Mouse (Mus musculus) bone marrow, adult 2 months (tissue): ENCODE results near the gene Psen1. TPM values are rescaled to one million over a fixed set of nuclear protein-coding genes. Genes with fewer than 3 reads are reported as not detected.

Experiments used
- H3K27ac ChIP-seq: fragments of 200-500 bp; 2 replicates; pipeline ENCODE4 v1.5.1; 2012; ENCODE audit warnings: low read depth, mild to moderate bottlenecking, control low read depth, inconsistent platforms, low read length; ENCODE audit not compliant: control insufficient read depth, poor library complexity, insufficient read depth
- H3K4me1 ChIP-seq: fragments of 200-500 bp; 2 replicates; pipeline ENCODE4 v1.6.1; 2011; ENCODE audit warnings: low read length; ENCODE audit not compliant: control insufficient read depth, insufficient read depth
- H3K4me3 ChIP-seq: fragments of 200-500 bp; replicated peaks from 2 replicates; pipeline ENCODE3; 2011; ENCODE audit warnings: mild to moderate bottlenecking, low read depth, low read length, control low read depth; ENCODE audit not compliant: control insufficient read depth
- CTCF ChIP-seq: fragments of 200-500 bp; IDR thresholded peaks from 2 replicates; pipeline ENCODE4 v1.5.1; 2011; ENCODE audit warnings: low read length, control low read depth; ENCODE audit not compliant: control insufficient read depth, insufficient read depth
- POLR2A ChIP-seq: fragments of 200-500 bp; IDR thresholded peaks from 2 replicates; pipeline ENCODE4 v1.6.1; 2011; ENCODE audit warnings: low read depth, mild to moderate bottlenecking, control low read depth, low read length, borderline replicate concordance; ENCODE audit not compliant: control insufficient read depth
- WGBS: fragments of 180-500 bp; shearing (Covaris S2); methylation state at CpG from one replicate; pipeline ENCODE4 v1.1.7; 2018; 5-methylcytosine and 5-hydroxymethylcytosine counted together
- polyA plus RNA-seq: library from polyadenylated mRNA; stranded (reverse); fragments of >200 nt; gene quantifications from 2 replicates; pipeline ENCODE4 v1.2.4, GENCODE M21; 2011; ENCODE audit warnings: low replicate concordance; ENCODE audit not compliant: missing spikeins, insufficient read depth, insufficient read length

Psen1 gene
- polyA plus RNA-seq, result 15.1 and 40.3 TPM in 2 replicates

DNA sequence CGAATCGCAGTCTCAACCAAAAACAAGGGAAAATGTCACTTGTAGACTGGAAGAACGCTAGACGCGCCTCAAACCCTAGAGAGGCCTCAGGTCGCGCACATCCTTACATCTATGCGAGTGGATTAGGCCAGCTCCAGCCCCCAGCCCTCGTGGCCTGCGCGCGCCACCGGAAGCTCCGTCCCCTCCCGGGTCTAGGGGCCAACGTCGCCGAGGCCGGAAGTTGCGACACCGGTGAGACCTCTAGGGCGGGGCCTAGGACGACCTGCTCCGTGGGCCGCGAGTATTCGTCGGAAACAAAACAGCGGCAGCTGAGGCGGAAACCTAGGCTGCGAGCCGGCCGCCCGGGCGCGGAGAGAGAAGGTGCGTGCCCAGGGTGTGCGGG, at the start of gene Psen1:
TSS of gene Psen1 (plus strand) at position 219 of the 382 bp plus-strand sequence.
- Histone ChIP-seq H3K27ac (peak within 1 kb of the TSS; percentile 94), H3K4me1 (no peaks in the 10 kb centered on the region; the same call in none of the 2 replicates), H3K4me3 (peak within 1 kb of the TSS; percentile 88)
- WGBS, result under 1% methylated on average over 38 of the region's 38 CpGs
- peak; percentile 90; the same call in 1 of the 2 replicates for TF ChIP-seq POLR2A
- no peak for TF ChIP-seq CTCF

GRCm38 (mm10) chr12:83641233-83641632, 46.7 kb upstream of the Psen1 start:
- Histone ChIP-seq H3K27ac (no peak overlapping the region), H3K4me1 (no peaks in the 10 kb centered on the region), H3K4me3 (no peak overlapping the region)
- 88% methylated on average over 2 of the region's 2 CpGs for WGBS
- TF ChIP-seq POLR2A, result no peak
- TF ChIP-seq CTCF, result no peak

GRCm38 (mm10) chr12:83643116-83643515, 44.8 kb upstream of the Psen1 start:
- TF ChIP-seq CTCF, result no peak
- TF ChIP-seq POLR2A, result no peak
- Histone ChIP-seq H3K27ac (no peak overlapping the region), H3K4me3 (no peak overlapping the region), H3K4me1 (no peaks in the 10 kb centered on the region)
- WGBS, result 88% methylated on average over 1 of the region's 1 CpGs

GRCm38 (mm10) chr12:83650346-83650745, 37.6 kb upstream of the Psen1 start:
- TF ChIP-seq POLR2A (no peak), CTCF (no peak)
- H3K27ac ChIP-seq, result no peak overlapping the region
- 60% methylated on average over 3 of the region's 3 CpGs for WGBS
- no peaks in the 10 kb centered on the region for H3K4me1 ChIP-seq
- H3K4me3 ChIP-seq, result no peak overlapping the region

DNA sequence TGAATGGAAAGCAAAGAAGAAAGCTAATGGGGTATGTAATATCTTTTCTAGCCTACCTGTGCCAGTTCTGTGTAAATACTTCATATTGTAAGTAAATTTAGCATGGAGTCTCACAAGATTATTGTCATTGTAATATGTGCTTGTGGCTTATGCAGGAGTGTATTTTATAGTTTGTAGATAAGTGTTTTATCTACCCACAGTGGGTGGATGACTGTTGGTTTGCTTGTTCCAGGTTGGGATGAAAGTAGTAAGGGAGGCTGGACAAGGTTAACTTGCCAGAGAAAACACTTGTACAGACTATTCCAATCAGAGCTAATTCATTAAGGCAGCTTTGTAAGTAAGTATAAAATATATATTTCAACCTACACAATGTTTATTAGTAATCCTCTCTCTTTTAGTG, 36.5 kb upstream of the Psen1 start:
- Histone ChIP-seq H3K4me1 (no peaks in the 10 kb centered on the region), H3K4me3 (no peak overlapping the region), H3K27ac (no peak overlapping the region)
- no peak for TF ChIP-seq CTCF
- TF ChIP-seq POLR2A, result no peak

DNA sequence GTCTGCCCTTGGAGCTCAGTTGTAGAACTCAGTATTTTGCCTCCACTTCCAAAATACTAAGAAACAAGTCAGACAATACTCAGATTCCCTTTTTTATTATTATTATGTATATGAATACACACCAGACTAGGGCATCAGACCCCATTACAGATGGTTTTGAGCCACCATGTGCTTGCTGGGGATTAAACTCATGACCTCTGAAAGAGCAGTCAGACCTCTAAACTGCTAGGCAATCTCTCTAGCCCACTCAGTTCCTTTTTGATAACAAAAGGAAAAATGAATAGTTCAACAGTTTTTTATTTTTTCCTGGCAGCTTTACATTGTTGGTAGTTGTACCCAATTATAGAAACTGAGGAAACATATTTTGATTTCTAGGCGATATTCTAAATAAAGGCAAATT, 2.5 kb upstream of the Psen1 start:
- 85% methylated on average over 1 of the region's 1 CpGs for WGBS

GRCm38 (mm10) chr12:83686575-83687350, 1.2 kb upstream of the Psen1 start:
- Histone ChIP-seq H3K4me3 (no peak overlapping the region), H3K4me1 (no peaks in the 10 kb centered on the region; the same call in 1 of the 2 replicates), H3K27ac (no peak overlapping the region)
- WGBS, result 85% methylated on average over 9 of the region's 9 CpGs
- TF ChIP-seq POLR2A (no peak), CTCF (no peak)

More for the DNA sequence above, 2.5 kb upstream of the Psen1 start:
- Histone ChIP-seq H3K27ac (no peak overlapping the region), H3K4me3 (no peak overlapping the region), H3K4me1 (no peaks in the 10 kb centered on the region; the same call in 1 of the 2 replicates)
- TF ChIP-seq POLR2A (no peak), CTCF (no peak)

DNA sequence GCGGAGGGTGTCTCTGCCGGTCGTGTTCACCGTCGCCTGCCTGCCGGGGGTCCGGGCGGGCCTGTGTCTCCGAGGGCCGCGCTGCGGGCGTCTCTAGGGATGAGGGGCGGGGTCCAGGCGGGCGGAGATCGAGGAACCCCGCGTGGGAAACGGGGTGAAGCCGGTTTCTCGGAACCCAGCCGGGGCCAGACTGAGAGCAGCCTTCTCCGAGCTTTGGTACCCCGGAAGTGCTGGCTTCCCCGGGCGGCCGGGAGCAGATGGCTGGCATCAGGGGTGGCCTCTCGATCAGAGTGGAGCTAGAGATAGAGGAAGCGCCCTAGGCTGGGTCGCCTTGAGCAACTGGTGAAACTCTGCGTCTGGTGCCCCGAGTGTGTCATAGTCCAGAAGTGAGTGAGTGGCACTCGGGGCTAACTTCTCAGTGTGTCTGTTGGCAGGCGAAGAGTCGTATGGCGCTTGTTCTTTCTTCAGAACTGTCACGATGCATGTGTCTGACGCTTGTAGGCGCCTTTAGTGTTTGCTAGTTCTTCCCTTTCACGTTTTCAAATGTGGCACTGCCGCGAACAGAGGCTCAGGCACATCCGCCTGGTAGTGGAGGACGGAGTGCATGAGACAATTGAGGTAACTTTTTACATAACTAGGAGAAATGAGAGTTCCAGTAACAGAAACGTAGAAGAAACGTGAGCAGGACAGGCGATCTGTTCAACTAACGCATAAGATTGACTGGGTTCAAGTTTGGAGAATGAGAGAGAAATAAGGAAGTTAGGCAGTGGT, 549 bp downstream of the Psen1 start:
- TF ChIP-seq CTCF, result no peak
- peak overlapping the region; percentile 88 for H3K4me3 ChIP-seq
- peak overlapping the region; percentile 94 for H3K27ac ChIP-seq
- no peaks in the 10 kb centered on the region; the same call in none of the 2 replicates for H3K4me1 ChIP-seq
- WGBS, result 1% methylated on average over 49 of the region's 49 CpGs

GRCm38 (mm10) chr12:83689087-83689432, 1.1 kb downstream of the Psen1 start:
- Histone ChIP-seq H3K27ac (peak overlapping the region; percentile 94), H3K4me3 (peak overlapping the region; percentile 88), H3K4me1 (no peaks in the 10 kb centered on the region; the same call in none of the 2 replicates)
- TF ChIP-seq POLR2A (no peak), CTCF (no peak)
- 1% methylated on average over 6 of the region's 6 CpGs for WGBS
